Mouse (Mus musculus) stomach, postnatal 0 days (tissue): Measurements from ENCODE around the gene Gm43517.

Experiments
- CTCF ChIP-seq: IDR thresholded peaks from 2 replicates; pipeline ENCODE4 v1.5.1; 2016; ENCODE audit warnings: antibody characterized with exemption, low read depth, mild to moderate bottlenecking, moderate library complexity
- EP300 ChIP-seq: optimal IDR thresholded peaks from 2 replicates; pipeline ENCODE3; 2016; ENCODE audit warnings: antibody characterized with exemption

DNA sequence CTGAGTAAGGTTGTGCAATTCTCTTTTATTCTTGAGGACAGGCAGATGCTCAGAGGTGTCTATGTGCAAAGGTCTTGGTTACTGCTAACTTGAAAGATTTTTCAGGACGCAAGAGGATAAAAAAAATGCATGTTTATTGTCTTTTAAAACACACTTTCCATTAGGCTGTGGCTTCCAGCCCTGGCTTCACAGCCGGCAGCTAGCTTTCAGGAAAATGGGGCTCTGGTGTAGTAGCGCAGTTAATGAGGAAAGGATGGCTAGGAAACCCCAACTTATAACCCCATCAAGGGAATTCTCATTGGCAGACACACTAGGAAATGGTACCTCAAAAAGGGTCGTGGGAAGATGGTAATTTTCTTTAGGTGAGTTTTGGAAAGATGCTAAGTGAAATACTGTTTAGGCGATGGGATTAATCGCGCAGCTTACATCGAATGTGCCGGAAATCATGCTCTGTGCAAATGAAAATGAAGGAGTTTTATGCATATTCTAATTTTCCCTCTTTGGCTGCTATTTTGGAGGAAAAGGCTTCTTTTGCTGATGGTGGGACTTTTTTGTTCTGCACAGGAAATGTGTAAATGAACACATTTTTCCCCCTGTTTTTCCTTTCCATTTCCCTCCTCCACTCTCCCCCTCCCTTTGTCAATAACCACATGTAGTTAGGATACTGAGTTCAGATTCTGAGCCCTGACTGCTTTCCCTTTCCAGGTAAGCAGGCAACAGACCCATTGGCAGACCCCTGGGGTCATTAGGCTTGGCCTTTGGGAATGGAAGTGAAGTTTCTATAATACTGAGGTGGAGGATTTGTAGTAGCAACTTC is 15.3 kb downstream of the Gm43517 start:
- TF ChIP-seq CTCF = no peak
- TF ChIP-seq EP300 = no peak
